Mouse (Mus musculus) spleen, adult 2 months (tissue): ENCODE data around the gene Ext2. TPM values are rescaled to one million over a fixed set of nuclear protein-coding genes. Genes with fewer than 3 reads are reported as not detected.

Source experiments
- DNase-seq, 2 experiments: peaks; one replicate each; pipeline versions ENCODE4 v3.0.0 to v3.0.0-alpha.2; 2012 to 2021; ENCODE audit warnings: low spot score in 2 of 2, low read depth in 1 of 2
- H3K27ac ChIP-seq: fragments of 200-500 bp; 2 replicates; pipeline ENCODE4 v1.5.1; 2012; ENCODE audit warnings: low read length, inconsistent platforms; ENCODE audit not compliant: insufficient read depth
- H3K27me3 ChIP-seq: fragments of 200-500 bp; 2 replicates; pipeline ENCODE4 v1.6.1; 2012; ENCODE audit warnings: mild to moderate bottlenecking, moderate library complexity, low read length, inconsistent platforms; ENCODE audit not compliant: control insufficient read depth, insufficient read depth
- H3K36me3 ChIP-seq: fragments of 200-500 bp; 2 replicates; pipeline ENCODE4 v1.6.1; 2012; ENCODE audit warnings: mild to moderate bottlenecking, low read length, inconsistent platforms; ENCODE audit not compliant: control insufficient read depth, insufficient read depth
- H3K4me1 ChIP-seq: fragments of 200-500 bp; 2 replicates; pipeline ENCODE4 v1.6.1; 2011; ENCODE audit warnings: inconsistent platforms; ENCODE audit not compliant: control insufficient read depth, insufficient read depth, insufficient read length
- H3K4me3 ChIP-seq: fragments of 200-500 bp; 2 replicates; pipeline ENCODE4 v1.5.1; 2011; ENCODE audit warnings: mild to moderate bottlenecking, inconsistent platforms; ENCODE audit not compliant: insufficient read depth, insufficient read length; ENCODE audit errors: extremely low read depth
- CTCF ChIP-seq: fragments of 200-500 bp; IDR thresholded peaks from 2 replicates; pipeline ENCODE4 v1.5.1; 2011; ENCODE audit warnings: mild to moderate bottlenecking, inconsistent platforms; ENCODE audit not compliant: insufficient read depth, insufficient read length, insufficient replicate concordance; ENCODE audit errors: extremely low read depth
- POLR2A ChIP-seq: fragments of 200-500 bp; IDR thresholded peaks from 2 replicates; pipeline ENCODE4 v1.6.1; 2011; ENCODE audit warnings: low read depth, low read length, inconsistent platforms
- WGBS: fragments of 180-500 bp; shearing (Covaris S2); methylation state at CpG from one replicate; pipeline ENCODE4 v1.1.7; 2018; 5-methylcytosine and 5-hydroxymethylcytosine counted together
- polyA plus RNA-seq: library from polyadenylated mRNA; depleted of rRNA; stranded (reverse); fragments of >200 nt; gene quantifications from 2 replicates; pipeline ENCODE4 v1.2.3, GENCODE M21; 2012

The Ext2 gene
- polyA plus RNA-seq, 1 experiment, result 23.9 TPM

GRCm38 (mm10) chr2:93643403-93643780, 179.0 kb downstream of the Ext2 start:
- Histone ChIP-seq H3K36me3 (no peaks in the 10 kb centered on the region), H3K27me3 (peaks cover 24% of the 10 kb centered on the region), H3K4me1 (peaks cover 3% of the 10 kb centered on the region), H3K4me3 (no peak overlapping the region; the same call in 1 of the 2 replicates), H3K27ac (no peak overlapping the region)
- 9% methylated on average over 28 of the region's 28 CpGs for WGBS
- no peak for DNase-seq
- TF ChIP-seq CTCF (no peak), POLR2A (no peak)

- WGBS, result 95% methylated on average over 4 of the region's 4 CpGs
- no peak for TF ChIP-seq POLR2A
- TF ChIP-seq CTCF, result no peak
- Histone ChIP-seq H3K36me3 (no peaks in the 10 kb centered on the region), H3K4me1 (no peaks in the 10 kb centered on the region), H3K27me3 (no peaks in the 10 kb centered on the region), H3K27ac (no peak overlapping the region), H3K4me3 (no peak overlapping the region)
- DNase-seq, result no peak
These were observed 187.8 kb downstream of the Ext2 start for GRCm38 (mm10) chr2:93634609-93635008.

GRCm38 (mm10) chr2:93624665-93625408, 197.5 kb downstream of the Ext2 start:
- no peak for DNase-seq
- WGBS, result 17% methylated on average over 13 of the region's 13 CpGs
- no peak overlapping the region for H3K4me3 ChIP-seq
- no peaks in the 10 kb centered on the region for H3K27me3 ChIP-seq
- no peaks in the 10 kb centered on the region for H3K36me3 ChIP-seq
- no peak for TF ChIP-seq CTCF
- TF ChIP-seq POLR2A, result no peak
- H3K4me1 ChIP-seq, result no peaks in the 10 kb centered on the region
- no peak overlapping the region for H3K27ac ChIP-seq

GRCm38 (mm10) chr2:93619208-93619849, 203.0 kb downstream of the Ext2 start:
- Histone ChIP-seq H3K36me3 (no peaks in the 10 kb centered on the region), H3K4me3 (no peak overlapping the region), H3K27ac (no peak overlapping the region), H3K4me1 (no peaks in the 10 kb centered on the region), H3K27me3 (no peaks in the 10 kb centered on the region)
- TF ChIP-seq POLR2A, result no peak
- WGBS, result 88% methylated on average over 5 of the region's 5 CpGs
- DNase-seq, result no peak

GRCm38 (mm10) chr2:93618447-93619199, 203.7 kb downstream of the Ext2 start:
- DNase-seq, result no peak
- no peaks in the 10 kb centered on the region for H3K27me3 ChIP-seq
- no peak overlapping the region for H3K4me3 ChIP-seq
- H3K4me1 ChIP-seq, result no peaks in the 10 kb centered on the region
- no peak for TF ChIP-seq POLR2A
- no peaks in the 10 kb centered on the region for H3K36me3 ChIP-seq
- 75% methylated on average over 19 of the region's 19 CpGs for WGBS
- H3K27ac ChIP-seq, result no peak overlapping the region

- TF ChIP-seq POLR2A (no peak), CTCF (no peak)
These were observed 206.3 kb downstream of the Ext2 start for GRCm38 (mm10) chr2:93615845-93616689.

More at GRCm38 (mm10) chr2:93615845-93616689, 206.3 kb downstream of the Ext2 start:
- no peaks in the 10 kb centered on the region for H3K4me1 ChIP-seq
- DNase-seq, result no peak
- 89% methylated on average over 27 of the region's 27 CpGs for whole genome bisulfite sequencing
- no peak overlapping the region for H3K27ac ChIP-seq
- H3K4me3 ChIP-seq, result no peak overlapping the region
- H3K36me3 ChIP-seq, result no peaks in the 10 kb centered on the region
- H3K27me3 ChIP-seq, result no peaks in the 10 kb centered on the region
